Mouse (Mus musculus) stomach, postnatal 0 days (tissue): Measurements from ENCODE around the gene Trak2. TPM values are rescaled to one million over a fixed set of nuclear protein-coding genes. Genes with fewer than 3 reads are reported as not detected.
"Not testable (repeated sequence)": the region's sequence is repeated elsewhere in the genome, so short reads cannot be mapped to it uniquely, and the experiment has no call there.

Experiments
- ATAC-seq: fragments of 200-750 bp; cut with Nextera tagmentation; 2 replicates; pipeline ENCODE4 v1.8.0; 2017; ENCODE audit not compliant: low FRiP score, low TSS enrichment
- DNase-seq: peaks from one replicate; pipeline ENCODE4 v3.0.0-alpha.2; 2016; ENCODE audit warnings: low spot score
- H3K27ac ChIP-seq: fragments of 300-500 bp; sonication (generic); replicated peaks from 2 replicates; pipeline ENCODE4 v1.5.1; 2014; ENCODE audit warnings: mild to moderate bottlenecking, control low read depth
- H3K27me3 ChIP-seq: fragments of 300-500 bp; sonication (generic); 2 replicates; pipeline ENCODE4 v1.6.1; 2014; ENCODE audit warnings: low read length; ENCODE audit not compliant: control insufficient read depth, insufficient read depth
- H3K36me3 ChIP-seq: fragments of 300-500 bp; sonication (generic); 2 replicates; pipeline ENCODE4 v1.6.1; 2014; ENCODE audit warnings: low read length, mixed read lengths; ENCODE audit not compliant: control insufficient read depth, insufficient read depth
- H3K4me1 ChIP-seq: fragments of 300-500 bp; sonication (generic); replicated peaks from 2 replicates; pipeline ENCODE4 v1.6.1; 2014; ENCODE audit warnings: antibody characterized with exemption; ENCODE audit not compliant: control insufficient read depth, insufficient read depth
- H3K4me2 ChIP-seq: fragments of 300-500 bp; sonication (generic); replicated peaks from 2 replicates; pipeline ENCODE4 v1.6.1; 2014; ENCODE audit warnings: low read depth, mild to moderate bottlenecking, control low read depth, moderate library complexity
- H3K4me3 ChIP-seq: fragments of 300-500 bp; sonication (generic); 2 replicates; pipeline ENCODE4 v1.5.1; 2014; ENCODE audit warnings: low read depth, low read length, control low read depth
- H3K9ac ChIP-seq: fragments of 300-500 bp; sonication (generic); 2 replicates; pipeline ENCODE4 v1.6.1; 2014; ENCODE audit warnings: mild to moderate bottlenecking, low read length, control low read depth, mixed read lengths
- H3K9me3 ChIP-seq: fragments of 300-500 bp; sonication (generic); 2 replicates; pipeline ENCODE4 v1.6.1; 2016; ENCODE audit warnings: low read length; ENCODE audit not compliant: control insufficient read depth
- CTCF ChIP-seq: IDR thresholded peaks from 2 replicates; pipeline ENCODE4 v1.5.1; 2016; ENCODE audit warnings: antibody characterized with exemption, low read depth, mild to moderate bottlenecking, moderate library complexity
- EP300 ChIP-seq: optimal IDR thresholded peaks from 2 replicates; pipeline ENCODE3; 2016; ENCODE audit warnings: antibody characterized with exemption
- WGBS: fragments of 180-500 bp; shearing (Covaris S2); extraction: QIAGEN DNeasy Blood & Tissue Kit; methylation state at CpG from one replicate; pipeline ENCODE4 v1.1.7; 2014; 5-methylcytosine and 5-hydroxymethylcytosine counted together
- polyA plus RNA-seq: library from polyadenylated mRNA; unstranded; fragments of >200 nt; fragmentation: Nextera tagmentation; extraction: Ambion mirVana; gene quantifications from 2 replicates; pipeline ENCODE4 v1.2.1, GENCODE M21; 2015

Trak2 gene
- polyA plus RNA-seq, 1 experiment from 2014 or later = 8.7 TPM

GRCm38 (mm10) chr1:58885646-58886045 lies 87.6 kb downstream of the Trak2 start:
- H3K4me3 ChIP-seq = no peak overlapping the region
- H3K4me1 ChIP-seq = no peaks in the 10 kb centered on the region
- H3K9me3 ChIP-seq = no peaks in the 10 kb centered on the region
- no peak overlapping the region for H3K4me2 ChIP-seq
- WGBS = 83% methylated on average over 4 of the region's 4 CpGs
- no peak for ATAC-seq
- TF ChIP-seq CTCF = no peak
- TF ChIP-seq EP300 = no peak
- no peaks in the 10 kb centered on the region for H3K36me3 ChIP-seq
- no peak overlapping the region for H3K27ac ChIP-seq
- H3K9ac ChIP-seq = no peak overlapping the region
- no peaks in the 10 kb centered on the region for H3K27me3 ChIP-seq
- DNase-seq = no peak

- ATAC-seq, H3K4me1 ChIP-seq, H3K36me3 ChIP-seq, H3K27ac ChIP-seq, H3K4me3 ChIP-seq, H3K9ac ChIP-seq, H3K9me3 ChIP-seq, H3K27me3 ChIP-seq, DNase-seq, H3K4me2 ChIP-seq: not testable (repeated sequence)
- WGBS = 85% methylated on average over 9 of the region's 9 CpGs
Observed at GRCm38 (mm10) chr1:58883279-58883678, 90.0 kb downstream of the Trak2 start.

DNA sequence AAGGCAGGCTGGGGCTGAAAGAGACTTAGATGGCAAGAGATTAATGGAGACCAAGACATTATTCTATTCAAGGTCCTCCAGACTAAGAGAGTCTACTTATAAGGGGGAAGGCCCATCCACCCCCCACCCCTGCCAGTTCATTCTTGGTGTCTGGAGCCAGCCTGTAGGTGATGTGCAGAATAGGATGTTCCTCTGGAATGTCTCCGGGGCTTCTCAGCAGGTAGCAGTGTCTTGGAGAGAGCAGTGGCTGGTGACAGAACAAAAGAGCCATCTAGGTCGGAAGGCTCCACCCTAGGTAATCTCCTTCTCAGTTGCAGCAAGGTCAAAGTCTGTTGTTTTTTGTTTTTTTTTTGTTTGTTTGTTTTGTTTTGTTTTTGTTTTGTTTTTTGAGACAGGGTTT lies 93.9 kb downstream of the Trak2 start:
- not testable (repeated sequence) for H3K4me2 ChIP-seq, H3K9ac ChIP-seq, H3K9me3 ChIP-seq, H3K27me3 ChIP-seq, H3K4me3 ChIP-seq, H3K27ac ChIP-seq, H3K36me3 ChIP-seq, ATAC-seq, DNase-seq, H3K4me1 ChIP-seq
- WGBS = 89% methylated on average over 2 of the region's 2 CpGs

GRCm38 (mm10) chr1:58876500-58876899 lies 96.7 kb downstream of the Trak2 start:
- H3K27ac ChIP-seq, H3K9ac ChIP-seq, H3K27me3 ChIP-seq, H3K4me2 ChIP-seq, H3K4me3 ChIP-seq, H3K36me3 ChIP-seq, ATAC-seq, H3K9me3 ChIP-seq, DNase-seq, H3K4me1 ChIP-seq: not testable (repeated sequence)
- WGBS = 81% methylated on average over 4 of the region's 4 CpGs

GRCm38 (mm10) chr1:58860586-58860985 lies 112.6 kb downstream of the Trak2 start:
- not testable (repeated sequence) for ATAC-seq, H3K27me3 ChIP-seq, H3K4me3 ChIP-seq, H3K9me3 ChIP-seq, DNase-seq, H3K4me1 ChIP-seq, H3K9ac ChIP-seq, H3K27ac ChIP-seq, H3K36me3 ChIP-seq, H3K4me2 ChIP-seq
- 73% methylated on average over 3 of the region's 3 CpGs for WGBS

- H3K4me2 ChIP-seq, H3K27ac ChIP-seq: not testable (repeated sequence)
Observed at GRCm38 (mm10) chr1:58859738-58860365, 113.4 kb downstream of the Trak2 start.

DNA sequence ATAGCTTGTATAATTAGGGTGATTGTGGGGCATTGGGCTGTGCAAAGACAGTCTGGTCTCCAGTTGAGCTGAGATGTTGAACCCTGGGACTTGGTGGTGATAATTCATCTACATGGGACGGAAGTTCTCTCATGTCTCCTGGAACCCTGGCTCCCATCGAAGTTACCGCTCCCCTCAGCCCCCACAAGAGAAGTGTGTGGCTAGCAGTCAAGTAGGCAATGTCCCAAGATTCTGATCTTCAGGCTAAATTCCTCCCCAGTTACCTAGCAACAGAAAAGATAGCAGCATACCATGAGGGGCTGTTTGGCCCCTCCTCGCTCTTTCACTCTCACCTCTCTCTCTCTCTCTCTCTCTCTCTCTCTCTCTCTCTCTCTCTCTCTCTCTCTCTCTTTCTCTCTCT lies 114.1 kb downstream of the Trak2 start:
- DNase-seq, H3K4me3 ChIP-seq, H3K27ac ChIP-seq, H3K27me3 ChIP-seq, H3K9me3 ChIP-seq, H3K9ac ChIP-seq, H3K36me3 ChIP-seq, ATAC-seq, H3K4me2 ChIP-seq, H3K4me1 ChIP-seq: not testable (repeated sequence)
- 53% methylated on average over 4 of the region's 4 CpGs for WGBS

More at GRCm38 (mm10) chr1:58859738-58860365, 113.4 kb downstream of the Trak2 start:
- peak; percentile 56 for ATAC-seq
- H3K27me3 ChIP-seq, H3K9ac ChIP-seq, H3K36me3 ChIP-seq, H3K9me3 ChIP-seq, H3K4me3 ChIP-seq, H3K4me1 ChIP-seq: not testable (repeated sequence)
- DNase-seq = peak; percentile 35
- WGBS = 51% methylated on average over 13 of the region's 13 CpGs

GRCm38 (mm10) chr1:58856811-58857210 lies 116.4 kb downstream of the Trak2 start:
- not testable (repeated sequence) for DNase-seq, H3K9ac ChIP-seq, H3K4me2 ChIP-seq, H3K27me3 ChIP-seq, H3K9me3 ChIP-seq, ATAC-seq, H3K4me1 ChIP-seq, H3K4me3 ChIP-seq, H3K27ac ChIP-seq, H3K36me3 ChIP-seq
- WGBS = 54% methylated on average over 3 of the region's 3 CpGs
